Mouse (Mus musculus) cerebellum, postnatal 25 days (tissue): ENCODE data around the gene Gm6793.

Source experiments
- DNase-seq, 2 experiments: peaks; one replicate each; pipeline ENCODE4 v3.0.0; 2021; ENCODE audit warnings: mixed read lengths in 2 of 2

Gm6793 gene

DNA sequence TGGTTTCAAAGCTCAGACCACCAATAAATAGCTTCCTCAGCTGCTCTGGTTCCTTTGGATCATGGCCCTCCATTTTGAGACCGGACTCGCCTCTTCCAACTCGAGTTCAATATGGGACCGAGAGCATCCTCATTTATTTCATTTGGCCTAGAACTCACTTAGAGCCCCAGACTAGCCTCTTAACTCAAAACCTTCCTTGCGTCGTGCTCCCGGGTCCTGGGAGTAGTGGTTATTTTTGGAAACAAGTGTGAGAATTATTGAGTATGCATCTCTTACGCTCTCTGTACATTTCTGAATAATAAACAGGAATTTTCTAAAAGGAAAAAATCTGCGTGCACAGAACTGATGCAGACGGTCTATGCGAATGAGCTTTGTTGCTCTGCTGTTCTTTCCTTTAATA, at the start of gene Gm6793:
Gm6793 (minus strand) TSS at position 101 of the 400 bp plus-strand sequence.
- DNase-seq = no peak

DNA sequence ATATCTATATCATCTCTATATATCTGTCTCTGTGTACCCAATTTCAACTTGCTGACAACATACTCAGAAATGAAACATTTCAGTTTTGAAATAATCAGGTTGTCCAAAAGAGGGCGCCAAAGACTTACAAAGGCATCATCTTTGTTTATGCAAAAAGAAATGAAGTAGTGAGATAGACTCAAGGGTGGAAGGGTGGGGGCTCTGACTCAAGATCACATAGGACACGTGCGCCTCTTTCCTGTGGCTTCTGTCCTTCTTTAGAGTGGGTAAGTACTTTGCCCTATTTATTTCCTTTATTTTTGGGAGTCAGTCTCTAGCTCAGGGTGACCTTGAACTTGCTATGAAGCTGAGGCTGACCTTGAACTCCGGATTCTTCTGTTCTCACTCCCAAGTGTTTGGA, 46.5 kb upstream of the Gm6793 start:
- peak; percentile 14 to 48 for DNase-seq

DNA sequence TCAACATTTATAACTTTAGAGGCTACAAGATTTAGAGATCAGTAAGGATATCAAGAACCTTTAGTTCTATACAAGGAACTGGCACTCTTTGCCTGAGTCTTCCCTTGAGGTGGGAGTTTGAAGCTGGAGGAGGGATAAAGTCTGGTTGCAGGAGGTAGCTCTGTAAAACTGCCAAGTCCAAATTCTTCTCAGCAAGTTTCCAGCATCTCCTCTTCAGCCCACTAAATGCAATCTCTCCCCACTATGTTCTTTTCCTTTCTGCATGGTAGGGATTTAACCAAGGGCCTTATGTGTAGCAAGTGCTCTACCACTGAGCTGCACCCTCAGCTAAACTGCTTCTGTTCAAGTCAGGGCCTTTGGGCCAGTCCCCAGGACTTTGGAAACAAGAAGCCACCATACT, 39.6 kb upstream of the Gm6793 start:
- no peak for DNase-seq

DNA sequence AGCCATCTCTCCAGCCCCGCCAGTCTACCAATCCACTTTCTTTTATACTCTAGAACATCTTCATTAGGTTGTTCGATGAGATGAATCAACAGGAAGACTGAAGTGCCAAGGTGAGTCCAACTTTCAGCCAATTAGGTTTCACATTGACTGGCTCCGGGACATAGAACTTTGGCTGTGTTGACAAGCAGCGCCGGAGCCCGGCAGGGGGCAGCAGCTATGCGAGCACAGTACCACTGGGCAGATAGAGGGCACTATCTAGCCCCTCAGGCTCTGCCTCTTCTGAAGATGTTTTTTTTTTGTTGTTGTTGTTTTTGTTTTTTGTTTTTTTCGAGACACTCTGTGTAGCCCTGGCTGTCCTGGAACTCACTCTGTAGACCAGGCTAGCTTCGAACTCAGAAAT, 36.7 kb upstream of the Gm6793 start:
- DNase-seq = no peak

- no peak for DNase-seq
Observed at GRCm38 (mm10) chr8:112049984-112050383, 35.1 kb upstream of the Gm6793 start.

DNA sequence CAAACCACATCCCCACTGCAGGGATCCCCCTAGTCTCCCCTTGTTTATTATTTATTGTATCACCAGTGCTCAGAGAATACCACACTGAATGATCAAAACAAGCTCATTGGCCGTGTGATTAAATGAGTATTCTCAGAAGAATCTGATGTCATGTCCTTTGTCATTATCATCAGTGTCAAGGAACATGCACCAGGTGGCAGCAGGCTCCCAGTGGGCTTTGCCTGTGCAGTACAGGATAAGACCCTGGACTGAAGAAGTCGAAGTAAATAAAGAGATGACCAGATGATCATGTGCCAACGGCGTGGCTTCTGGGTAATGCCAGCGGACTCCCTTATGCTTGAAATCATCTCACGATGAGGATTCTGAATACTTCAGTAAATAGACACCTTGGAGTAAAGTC, 33.5 kb upstream of the Gm6793 start:
- DNase-seq = no peak

DNA sequence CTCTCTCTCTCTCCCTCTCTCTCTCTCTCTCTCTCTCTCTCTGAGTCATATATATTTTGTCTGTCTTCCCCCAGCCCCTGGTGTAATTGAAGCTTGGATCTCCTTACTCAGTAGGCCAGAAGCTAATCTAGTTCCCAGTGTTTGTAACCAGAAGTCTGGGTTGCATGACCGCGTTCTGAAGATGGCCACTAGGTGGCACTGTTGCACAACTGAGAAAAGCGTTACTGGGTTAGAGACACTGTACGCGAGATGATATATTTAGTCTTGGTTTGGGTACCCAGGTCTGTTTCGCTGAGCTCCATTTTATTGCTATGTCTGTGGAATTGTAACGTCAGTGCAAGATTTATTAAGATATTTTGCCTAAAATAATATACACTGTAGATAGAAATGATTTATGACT, 31.1 kb upstream of the Gm6793 start:
- peak; percentile 88 to 92 for DNase-seq

DNA sequence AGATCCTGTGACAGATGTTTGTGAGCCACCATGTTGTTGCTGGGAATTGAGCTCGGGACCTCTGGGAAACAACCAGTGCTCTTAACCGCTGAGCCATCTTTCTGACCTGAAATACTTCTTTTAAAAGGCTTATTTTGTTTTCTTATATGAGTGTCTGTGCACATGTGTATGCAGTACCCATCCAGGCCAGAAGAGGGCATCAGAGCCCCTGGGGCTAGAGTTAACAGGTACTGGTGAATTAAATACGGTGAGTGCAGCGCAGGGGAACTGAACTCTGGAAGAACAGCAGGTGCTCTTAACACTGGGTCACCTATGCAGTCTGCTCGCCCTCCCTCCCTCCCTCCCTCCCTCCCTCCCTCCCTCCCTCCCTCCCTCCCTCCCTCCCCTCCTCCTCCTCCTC, 30.3 kb upstream of the Gm6793 start:
- peak in 1 of 2 experiments; percentile 12 for DNase-seq

GRCm38 (mm10) chr8:112037521-112037920, 22.7 kb upstream of the Gm6793 start:
- DNase-seq = no peak

DNA sequence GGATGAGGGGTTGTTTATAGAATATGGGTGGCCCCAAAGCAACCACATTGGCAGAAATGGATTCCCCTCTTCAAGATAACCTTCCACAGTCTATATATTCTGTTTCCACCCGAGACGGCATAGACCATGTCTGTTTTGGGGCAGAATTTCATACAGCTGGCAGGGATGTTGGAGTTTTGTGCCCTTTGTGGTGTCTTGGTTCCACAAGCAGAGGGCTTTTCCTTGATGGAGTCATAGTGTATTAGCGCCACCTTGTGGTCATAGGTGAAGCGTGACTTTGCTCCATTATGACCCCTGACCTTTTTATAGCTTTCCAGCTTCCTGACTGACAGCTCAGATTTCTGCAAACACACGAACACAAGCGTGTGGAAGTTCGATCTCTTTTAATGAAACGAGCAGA, 19.8 kb upstream of the Gm6793 start:
- DNase-seq = peak; percentile 23 to 41

DNA sequence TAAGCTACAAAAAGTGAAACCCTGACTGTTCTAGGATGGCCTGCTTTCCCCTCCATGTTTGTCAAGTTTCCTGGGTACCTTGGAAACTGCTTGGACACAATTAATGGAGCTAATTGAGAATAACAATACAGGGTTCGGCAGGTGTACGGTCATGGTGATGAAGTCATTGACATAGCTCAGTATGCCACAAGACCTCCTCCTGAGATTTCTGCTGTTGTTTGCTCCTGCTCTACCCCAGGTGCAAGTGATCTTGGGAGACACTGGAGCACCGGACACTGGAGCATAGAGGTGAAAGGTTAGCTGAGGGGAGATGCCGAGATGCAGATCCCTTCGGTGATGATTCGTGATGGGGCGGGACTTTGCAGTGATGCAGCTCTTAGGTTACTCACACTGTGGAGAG, 18.2 kb upstream of the Gm6793 start:
- DNase-seq = no peak

DNA sequence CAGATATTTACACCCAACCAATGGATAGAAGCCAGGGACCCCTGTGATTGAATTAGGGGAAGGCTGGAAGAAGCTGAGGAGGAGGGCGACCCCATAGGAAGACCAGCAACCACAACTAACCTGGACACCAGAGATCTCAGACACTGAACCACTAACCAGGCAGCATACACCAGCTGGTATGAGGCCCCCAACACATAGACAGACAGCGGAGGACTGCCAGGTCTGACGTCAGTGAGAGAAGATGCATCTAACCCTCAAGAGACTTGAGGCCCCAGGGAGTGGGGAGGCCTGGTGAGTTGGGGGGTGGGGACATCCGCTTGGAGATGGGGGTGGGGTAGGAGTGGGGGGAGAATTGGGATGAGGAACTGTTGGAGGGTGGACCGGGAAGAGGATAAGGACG, 15.8 kb upstream of the Gm6793 start:
- DNase-seq = no peak

DNA sequence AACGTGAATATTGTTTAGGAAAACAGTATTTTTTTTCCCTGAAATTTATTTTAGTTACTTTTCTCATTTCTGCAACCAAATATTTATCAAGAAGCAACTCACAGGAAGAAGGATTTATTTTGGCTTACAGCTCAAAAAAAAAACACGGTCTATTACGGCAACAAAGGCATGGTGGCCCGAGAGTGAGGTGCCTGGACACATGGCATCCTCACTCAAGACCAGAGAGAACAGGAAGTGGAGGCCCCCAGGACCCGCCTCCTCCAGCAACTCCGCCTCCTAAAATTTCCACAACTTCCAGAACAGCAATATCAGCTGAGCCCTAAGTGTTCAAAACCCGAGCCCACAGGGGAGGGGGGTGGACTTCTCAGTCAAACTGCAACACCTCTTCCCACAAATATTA, 14.6 kb upstream of the Gm6793 start:
- DNase-seq = no peak

DNA sequence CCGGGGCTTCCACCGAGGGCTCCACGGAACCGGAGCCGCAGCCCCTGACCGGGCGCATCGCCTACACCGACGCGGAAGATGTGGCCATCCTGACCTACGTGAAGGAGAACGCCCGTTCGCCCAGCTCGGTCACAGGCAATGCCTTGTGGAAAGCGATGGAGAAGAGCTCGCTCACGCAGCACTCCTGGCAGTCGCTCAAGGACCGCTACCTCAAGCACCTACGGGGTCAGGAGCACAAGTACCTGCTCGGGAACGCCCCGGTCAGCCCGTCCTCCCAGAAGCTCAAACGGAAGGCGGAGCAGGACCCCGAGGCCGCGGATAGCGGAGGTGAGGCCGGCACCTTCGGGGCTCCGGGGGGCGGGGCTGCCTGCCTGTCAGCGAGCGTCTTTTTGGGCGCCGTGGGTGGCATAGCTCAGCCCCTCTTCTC, 3.0 kb downstream of the Gm6793 start:
- DNase-seq = peak in 1 of 2 experiments; percentile 64

DNA sequence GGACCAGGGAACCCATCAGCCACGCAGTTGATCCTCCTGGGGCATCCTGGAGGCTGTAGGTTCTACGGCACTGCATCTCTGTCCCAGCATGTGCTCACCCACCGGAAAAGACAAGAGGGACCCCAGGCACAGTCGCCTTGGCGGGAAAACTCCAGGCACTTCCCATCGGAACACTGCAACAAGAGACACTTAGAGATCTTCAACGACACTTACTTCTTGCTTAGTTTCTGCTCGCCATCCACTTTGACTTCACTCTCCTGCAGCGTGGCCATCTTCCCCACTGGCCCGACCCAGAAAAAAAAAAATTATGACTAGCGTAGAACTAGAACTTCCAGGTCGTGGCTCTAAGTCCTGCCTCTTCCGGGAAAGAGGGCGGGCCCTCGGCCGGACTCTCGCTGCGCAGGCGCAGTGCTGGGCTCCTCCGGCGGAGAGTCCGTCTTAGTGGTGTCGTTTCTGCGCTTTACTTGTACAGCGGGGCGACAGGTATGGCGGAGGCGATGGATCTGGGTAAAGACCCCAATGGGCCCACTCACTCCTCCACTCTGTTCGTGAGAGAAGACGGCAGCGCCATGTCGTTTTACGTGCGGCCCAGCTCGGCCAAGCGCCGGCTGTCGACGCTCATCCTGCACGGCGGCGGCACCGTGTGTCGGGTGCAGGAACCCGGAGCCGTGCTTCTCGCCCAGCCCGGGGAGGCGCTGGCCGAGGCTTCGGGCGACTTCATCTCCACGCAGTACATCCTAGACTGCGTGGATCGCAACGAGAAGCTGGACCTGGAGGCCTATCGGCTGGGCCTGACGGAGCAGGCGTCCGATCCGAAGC, 3.6 kb downstream of the Gm6793 start, which contains the start of the genes Kars and Terf2ip:
Kars (minus strand) TSS at position 327 of the 819 bp plus-strand sequence.
Terf2ip (plus strand) TSS at position 402 of the 819 bp plus-strand sequence.
- DNase-seq = peak; percentile 94 to 96

DNA sequence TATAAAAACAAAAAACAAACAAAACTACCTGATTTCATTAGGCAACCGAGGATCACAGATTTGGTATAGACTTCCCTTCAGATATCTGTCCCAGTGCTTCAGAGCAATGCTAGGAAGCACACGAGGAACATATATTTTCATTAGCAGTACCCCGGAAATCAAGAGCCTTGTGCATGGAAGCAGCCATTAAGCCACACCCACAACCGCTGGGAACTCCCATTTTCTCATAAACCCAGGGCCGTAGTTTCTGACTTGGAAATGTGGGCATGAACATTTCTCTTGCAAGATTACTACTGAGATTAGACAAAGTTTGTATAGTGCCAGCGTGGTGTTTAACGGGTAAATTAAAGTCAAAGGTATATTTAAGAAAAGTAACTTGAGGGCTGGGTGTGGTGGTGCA, 5.3 kb downstream of the Gm6793 start:
- no peak for DNase-seq

GRCm38 (mm10) chr8:112007669-112008068, 7.2 kb downstream of the Gm6793 start:
- DNase-seq = no peak

DNA sequence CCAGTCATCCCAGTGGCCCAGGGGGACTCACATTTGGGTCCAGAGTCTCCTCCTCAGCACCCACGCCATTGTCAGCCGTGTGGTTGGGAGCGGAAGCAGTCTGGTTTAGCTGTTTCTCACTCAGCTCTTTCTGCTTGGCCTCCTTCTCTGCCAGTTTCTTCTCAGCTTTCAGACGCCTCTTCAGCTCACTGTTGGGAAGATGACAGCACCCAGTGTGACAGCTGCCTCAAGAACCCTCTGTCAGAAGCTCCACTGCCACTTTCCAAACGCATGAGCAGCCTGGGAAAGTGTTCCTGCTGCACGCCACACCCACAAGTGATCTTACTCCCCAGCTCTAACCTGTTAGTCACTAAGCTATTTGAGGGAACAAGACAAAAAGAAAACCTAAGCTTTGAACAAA, 9.2 kb downstream of the Gm6793 start:
- no peak for DNase-seq

- no peak for DNase-seq
Observed at GRCm38 (mm10) chr8:112004754-112005153, 10.1 kb downstream of the Gm6793 start.

DNA sequence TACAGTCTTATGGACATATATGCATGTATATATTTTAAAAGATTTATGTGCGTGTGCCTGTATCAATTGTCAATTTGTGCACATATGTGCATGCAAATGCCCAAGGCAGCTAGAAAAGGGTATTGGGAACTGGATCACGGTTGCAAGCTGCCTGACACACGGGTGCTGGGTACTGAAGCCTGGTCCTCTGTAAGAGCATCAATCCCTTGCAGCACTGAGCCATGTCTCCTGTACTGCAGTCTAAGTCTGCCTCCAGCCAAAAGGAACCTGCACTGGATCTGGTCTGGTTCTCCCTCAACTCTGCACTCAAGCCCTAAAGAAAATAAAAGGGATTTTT, 22.2 kb downstream of the Gm6793 start:
- DNase-seq = no peak

GRCm38 (mm10) chr8:111992013-111992702, 22.7 kb downstream of the Gm6793 start, which contains the start of gene Adat1:
Gene Adat1, minus strand, starts transcription at chr8:111992302.
- peak; percentile 87 to 93 for DNase-seq

DNA sequence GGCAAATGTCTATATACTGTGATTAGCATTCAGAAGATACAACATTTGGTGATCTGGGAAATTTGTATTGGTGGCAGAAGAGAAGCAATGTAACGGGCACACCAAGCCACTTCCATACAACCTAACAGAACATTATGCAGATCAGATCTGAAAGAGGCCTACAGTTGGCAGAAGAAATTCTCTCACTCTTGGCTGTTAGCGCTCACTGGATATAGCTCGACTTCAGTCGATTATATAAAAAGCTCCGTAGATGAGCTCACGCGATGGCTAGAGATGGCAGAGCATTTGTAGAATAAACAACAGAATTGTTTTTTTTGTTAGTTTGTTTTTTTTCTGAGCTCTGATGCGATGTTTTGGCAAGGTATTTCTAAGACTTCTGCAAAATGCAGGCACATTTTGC, 23.6 kb downstream of the Gm6793 start:
- DNase-seq = no peak

DNA sequence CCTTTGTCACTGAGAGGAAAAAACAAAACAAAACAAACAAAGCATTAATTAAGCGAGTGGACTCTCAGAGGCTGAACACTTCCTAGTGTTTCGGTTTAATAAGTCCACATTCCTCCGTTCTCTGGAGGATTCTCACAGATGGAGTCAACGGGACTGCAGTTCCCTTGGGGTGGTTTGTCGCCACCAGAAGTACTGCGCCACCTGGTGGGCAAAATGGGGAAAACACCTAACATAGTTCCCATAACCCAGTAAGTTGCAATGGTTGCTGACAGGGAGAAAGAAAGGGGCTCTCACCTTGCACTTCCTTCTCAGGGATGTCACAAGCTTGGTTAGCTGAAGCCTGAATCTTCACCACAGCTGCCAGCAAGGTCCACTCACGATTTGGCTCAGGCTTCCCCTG, 24.9 kb downstream of the Gm6793 start:
- DNase-seq = peak; percentile 81 to 91

GRCm38 (mm10) chr8:111984511-111984910, 30.3 kb downstream of the Gm6793 start:
- DNase-seq = no peak
